In genomic region chr7:105640233-105640893, GRCm38 (mm10) we compare ENCODE assay signal across 8 mouse cellular contexts. TPM values are rescaled to one million over a fixed set of nuclear protein-coding genes. Genes with fewer than 3 reads are reported as not detected.
DNase-seq lines count a peak whose midpoint lies in the region; ATAC-seq and TF ChIP-seq lines count a peak whose summit lies in the region.

Gene Arfip2 (minus strand): TSS chr7:105640416.
Gene Gm45799 (plus strand): TSS chr7:105640552.

- TF ChIP-seq EP300 in MEL (IDR thresholded peaks at IDR 0.05; ENCODE audit: low read depth in 1 of 2, low read length in 2 of 2) = no peak

- no peak for TF ChIP-seq RAD21 in MEL (IDR thresholded peaks at IDR 0.05; ENCODE audit: low read depth, low read length)

- no peaks in the 10 kb centered on the region for H3K9me3 ChIP-seq in MEL (replicated peaks; ENCODE audit: insufficient read depth, low read length)
- no peaks in the 10 kb centered on the region for H3K9me3 ChIP-seq in forebrain, postnatal 0 days (ENCODE audit: low read length)
- no peaks in the 10 kb centered on the region for H3K9me3 ChIP-seq in lung, embryonic 15.5 days

- H3K4me2 ChIP-seq in forebrain, postnatal 0 days (ENCODE audit: low read depth) = peak within 1 kb of the TSS; percentile 93
- H3K4me2 ChIP-seq in lung, embryonic 15.5 days = peak within 1 kb of the TSS; percentile 90

- H3K27me3 ChIP-seq in MEL (ENCODE audit: control insufficient read depth in 1 of 2, insufficient read depth in 2 of 2, low read length in 2 of 2) = no peaks in the 10 kb centered on the region
- no peaks in the 10 kb centered on the region for H3K27me3 ChIP-seq in cerebellum, adult 2 months (ENCODE audit: control insufficient read depth, insufficient read depth, low read length)
- no peaks in the 10 kb centered on the region for H3K27me3 ChIP-seq in forebrain, postnatal 0 days (ENCODE audit: insufficient read depth, low read length)
- no peaks in the 10 kb centered on the region for H3K27me3 ChIP-seq in lung, embryonic 15.5 days

- no peak for TF ChIP-seq CTCF in MEL (IDR thresholded peaks at IDR 0.05 in 2 of 3, conservative IDR thresholded peaks at IDR 0.05 in 1 of 3; ENCODE audit: control insufficient read depth in 1 of 3, insufficient read depth in 1 of 3, low read depth in 2 of 3, low read length in 3 of 3, poor library complexity in 1 of 3, severe bottlenecking in 1 of 3)
- no peak for TF ChIP-seq CTCF in cerebellum, adult 2 months (IDR thresholded peaks at IDR 0.05; ENCODE audit: borderline replicate concordance, insufficient read depth, low read depth, low read length)
- no peak for TF ChIP-seq CTCF in forebrain, postnatal 0 days (IDR thresholded peaks at IDR 0.05; ENCODE audit: low read depth)

- peaks cover 2 to 17% of the 10 kb centered on the region in 2 experiments; a peak in 2 of 4 replicates for H3K4me1 ChIP-seq in MEL (ENCODE audit: control insufficient read depth in 1 of 2, insufficient read depth in 2 of 2, low read length in 2 of 2)
- peaks cover 8% of the 10 kb centered on the region for H3K4me1 ChIP-seq in cerebellum, adult 2 months (ENCODE audit: control insufficient read depth, insufficient read depth, low read length)
- H3K4me1 ChIP-seq in forebrain, postnatal 0 days (ENCODE audit: insufficient read depth) = peaks cover 17% of the 10 kb centered on the region
- H3K4me1 ChIP-seq in lung, embryonic 15.5 days = peaks cover 28% of the 10 kb centered on the region

- ATAC-seq in forebrain, postnatal 0 days = peak; percentile 98
- peak; percentile 96 for ATAC-seq in lung, embryonic 15.5 days (ENCODE audit: borderline replicate concordance, extremely low read depth, low FRiP score, low TSS enrichment)

- WGBS in cerebellum, adult 2 months = under 1% methylated on average over 45 of the region's 45 CpGs
- WGBS in forebrain, postnatal 0 days = under 1% methylated on average over 45 of the region's 45 CpGs
- WGBS in lung, embryonic 15.5 days = under 1% methylated on average over 45 of the region's 45 CpGs

- TF ChIP-seq POLR2A in MEL (IDR thresholded peaks at IDR 0.05; ENCODE audit: control insufficient read depth in 1 of 2, insufficient read depth in 1 of 2, low read depth in 1 of 2, low read length in 2 of 2, poor library complexity in 1 of 2) = peak; percentile 84 to 88
- TF ChIP-seq POLR2A in cerebellum, adult 2 months (IDR thresholded peaks at IDR 0.05; ENCODE audit: borderline replicate concordance, insufficient read depth, low read length) = peak; percentile 83

- peak within 1 kb of the TSS; percentile 84 to 89 for H3K4me3 ChIP-seq in MEL (ENCODE audit: control insufficient read depth in 1 of 2, insufficient read depth in 1 of 2, low read depth in 2 of 2, low read length in 2 of 2)
- H3K4me3 ChIP-seq in cerebellum, adult 2 months (replicated peaks; ENCODE audit: insufficient read depth, low read depth, low read length) = peak within 1 kb of the TSS; percentile 97
- peak within 1 kb of the TSS; percentile 66 for H3K4me3 ChIP-seq in forebrain, postnatal 0 days (ENCODE audit: low read depth, low read length)
- peak within 1 kb of the TSS; percentile 64 for H3K4me3 ChIP-seq in lung, embryonic 15.5 days

- peak; percentile 98 for DNase-seq in MEL (ENCODE audit: low read depth, low spot score)
- peak; percentile 97 to 98 for DNase-seq in cerebellum, adult 2 months
- DNase-seq in forebrain, postnatal 0 days = peak; percentile 99
- peak; percentile 97 for DNase-seq in heart, postnatal 4 days
- peak; percentile 97 to 98 for DNase-seq in layer of hippocampus, adult 8-10 months (ENCODE audit: low spot score in 2 of 2)
- peak; percentile 97 for DNase-seq in ovary, adult 18-20 months (ENCODE audit: low spot score)
- peak; percentile 98 for DNase-seq in thymus, postnatal 0 days (ENCODE audit: low spot score)

- H3K9ac ChIP-seq in MEL (ENCODE audit: control insufficient read depth, low read depth, low read length, poor library complexity, severe bottlenecking) = peak within 1 kb of the TSS; percentile 90
- peak within 1 kb of the TSS; percentile 86 for H3K9ac ChIP-seq in forebrain, postnatal 0 days
- peak within 1 kb of the TSS; percentile 74 for H3K9ac ChIP-seq in lung, embryonic 15.5 days

- H3K27ac ChIP-seq in MEL (ENCODE audit: control insufficient read depth, low read depth, low read length) = peak within 1 kb of the TSS; percentile 86
- H3K27ac ChIP-seq in cerebellum, adult 2 months (ENCODE audit: insufficient read depth, low read length) = peak within 1 kb of the TSS; percentile 71
- peak within 1 kb of the TSS; percentile 77 for H3K27ac ChIP-seq in forebrain, postnatal 0 days (ENCODE audit: low read depth, low read length)
- peak within 1 kb of the TSS; percentile 90 for H3K27ac ChIP-seq in lung, embryonic 15.5 days

- peaks cover 0 to 19% of the 10 kb centered on the region in 2 experiments; a peak in 2 of 4 replicates for H3K36me3 ChIP-seq in MEL (ENCODE audit: control insufficient read depth in 1 of 2, insufficient read depth in 2 of 2, low read length in 2 of 2)
- H3K36me3 ChIP-seq in forebrain, postnatal 0 days (ENCODE audit: insufficient read depth) = peaks cover 32% of the 10 kb centered on the region
- H3K36me3 ChIP-seq in lung, embryonic 15.5 days = peaks cover 46% of the 10 kb centered on the region

- H3K79me2 ChIP-seq in MEL (ENCODE audit: control insufficient read depth, insufficient read depth, low read length, poor library complexity) = peaks cover 27% of the 10 kb centered on the region

TF ChIP-seq in MEL, 35 proteins besides CTCF, POLR2A, EP300 and RAD21 (continues in another document):
- TF ChIP-seq E2F4 (IDR thresholded peaks at IDR 0.05; ENCODE audit: borderline replicate concordance, low read depth, low read length) (no peak), USF1 (IDR thresholded peaks at IDR 0.05; ENCODE audit: low read depth, low read length) (peak; percentile 6; the same call in 1 of the 2 replicates), NRF1 (IDR thresholded peaks at IDR 0.05; ENCODE audit: insufficient read depth, low read depth, low read length, poor library complexity, severe bottlenecking) (no peak; the same call in 1 of the 2 replicates), POLR2AphosphoS5 (IDR thresholded peaks at IDR 0.05; ENCODE audit: borderline replicate concordance, low read depth, low read length) (no peak), TCF12 (IDR thresholded peaks at IDR 0.05; ENCODE audit: low read depth, low read length) (peak; percentile 53; the same call in 1 of the 2 replicates), ZNF384 (IDR thresholded peaks at IDR 0.05; ENCODE audit: low read depth, low read length) (no peak), HCFC1 (IDR thresholded peaks at IDR 0.05; ENCODE audit: low read depth, low read length) (peak; percentile 94), USF2 (IDR thresholded peaks at IDR 0.05; ENCODE audit: borderline replicate concordance in 1 of 2, insufficient read depth in 1 of 2, low read depth in 1 of 2, low read length in 2 of 2) (no peak), GABPA (IDR thresholded peaks at IDR 0.05; ENCODE audit: low read depth, low read length) (no peak), ETS1 (IDR thresholded peaks at IDR 0.05; ENCODE audit: low read depth, low read length) (peak; percentile 30; the same call in 1 of the 2 replicates), POLR2AphosphoS2 (IDR thresholded peaks at IDR 0.05; ENCODE audit: low read length) (peak; percentile 85), CHD1 (IDR thresholded peaks at IDR 0.05; ENCODE audit: low read depth, low read length) (no peak), CHD2 (IDR thresholded peaks at IDR 0.05; ENCODE audit: low read length) (peak; percentile 33; the same call in 1 of the 2 replicates), JUND (IDR thresholded peaks at IDR 0.05; ENCODE audit: low read depth, low read length) (no peak), MAX (IDR thresholded peaks at IDR 0.05; ENCODE audit: low read length) (no peak), SIN3A (IDR thresholded peaks at IDR 0.05; ENCODE audit: low read length) (peak; percentile 90), MXI1 (IDR thresholded peaks at IDR 0.05; ENCODE audit: low read depth, low read length) (no peak; the same call in none of the 2 replicates), ZC3H11A (IDR thresholded peaks at IDR 0.05; ENCODE audit: low read depth, low read length) (no peak), ELF1 (IDR thresholded peaks at IDR 0.05; ENCODE audit: low read depth, low read length) (peak; percentile 90), ZMIZ1 (IDR thresholded peaks at IDR 0.05; ENCODE audit: low read depth, low read length) (peak; percentile 52; the same call in 1 of the 2 replicates), NELFE (IDR thresholded peaks at IDR 0.05; ENCODE audit: low read depth, low read length) (peak; percentile 78), TBP (IDR thresholded peaks at IDR 0.05; ENCODE audit: low read depth, low read length) (peak; percentile 54; the same call in 1 of the 2 replicates), TAL1 (IDR thresholded peaks at IDR 0.05; ENCODE audit: low read length) (no peak)

RNA-seq across cellular contexts. Expression of gene Arfip2, which starts in this region (rescaled TPM):
- 75.6 and 78.4 TPM in 2 replicates for total RNA-seq in MEL (2012; rRNA removed)
- 100 to 1,000 TPM in 1 of 2 experiments, not detected in 1; 108 TPM for polyA plus RNA-seq in MEL (2012; ENCODE audit: insufficient read depth in 1 of 2, insufficient read length in 2 of 2, low read depth in 1 of 2, low replicate concordance in 2 of 2, missing spikeins in 1 of 2)
- 111 and 121 TPM in 2 replicates for polyA plus RNA-seq in cerebellum, adult 2 months (2012; rRNA removed)
- 89.7 and 93.8 TPM in 2 replicates for total RNA-seq in forebrain, postnatal 0 days (2014; rRNA removed)
- 88.6 and 93.4 TPM in 2 replicates for polyA plus RNA-seq in forebrain, postnatal 0 days (2015; fragmentation: Nextera tagmentation; extraction: Ambion mirVana)
- total RNA-seq in heart, postnatal 4 days (2021) = 10 to 100 TPM; 32.6 to 32.9 TPM
- total RNA-seq in layer of hippocampus, adult 8-10 months (2022) = 100 to 1,000 TPM in 1 of 4 experiments, 10 to 100 TPM in 3; 97.0 to 102 (median 98.2) TPM
- polyA plus RNA-seq in lung, embryonic 15.5 days (2015; fragmentation: Nextera tagmentation; extraction: Ambion mirVana) = 77.3 and 79.1 TPM in 2 replicates
- 43.3 and 46.4 TPM in 2 replicates for polyA plus RNA-seq in thymus, postnatal 0 days (2015; fragmentation: Nextera tagmentation; extraction: Ambion mirVana)

RNA-seq across cellular contexts. Expression of gene Gm45799, which starts in this region (rescaled TPM):
- total RNA-seq in MEL (2012; rRNA removed) = 59.1 and 67.2 TPM in 2 replicates
- polyA plus RNA-seq in MEL (2012; ENCODE audit: insufficient read depth in 1 of 2, insufficient read length in 2 of 2, low read depth in 1 of 2, low replicate concordance in 2 of 2, missing spikeins in 1 of 2) = 100 to 1,000 TPM in 1 of 2 experiments, not detected in 1; 109 TPM
- 90.8 and 97.9 TPM in 2 replicates for polyA plus RNA-seq in cerebellum, adult 2 months (2012; rRNA removed)
- 45.3 and 52.9 TPM in 2 replicates for total RNA-seq in forebrain, postnatal 0 days (2014; rRNA removed)
- 34.2 and 41.2 TPM in 2 replicates for polyA plus RNA-seq in forebrain, postnatal 0 days (2015; fragmentation: Nextera tagmentation; extraction: Ambion mirVana)
- 1 to 10 TPM; 1.6 to 1.9 TPM for total RNA-seq in heart, postnatal 4 days (2021)
- total RNA-seq in layer of hippocampus, adult 8-10 months (2022) = 10 to 100 TPM in 2 of 4 experiments, 1 to 10 TPM in 2; 6.8 to 15.0 (median 11.0) TPM
- 33.8 and 34.3 TPM in 2 replicates for polyA plus RNA-seq in lung, embryonic 15.5 days (2015; fragmentation: Nextera tagmentation; extraction: Ambion mirVana)
- 65.0 and 66.0 TPM in 2 replicates for polyA plus RNA-seq in thymus, postnatal 0 days (2015; fragmentation: Nextera tagmentation; extraction: Ambion mirVana)

Comparison
In these comparisons a context has a peak if more than half of its experiments do, and no peak if none do; other contexts are left out.
1. Peak in every context shown above with its lines: DNase-seq, ATAC-seq, H3K4me3 ChIP-seq and H3K27ac ChIP-seq.